Mouse (Mus musculus) embryonic facial prominence, embryonic 12.5 days (tissue): Measurements from ENCODE around the gene Mical2. TPM values are rescaled to one million over a fixed set of nuclear protein-coding genes. Genes with fewer than 3 reads are reported as not detected.

Source experiments
- ATAC-seq: fragments of 200-750 bp; cut with Nextera tagmentation; 2 replicates; pipeline ENCODE4 v1.8.0; 2017; ENCODE audit not compliant: insufficient number of reproducible peaks, insufficient read depth, low FRiP score, low TSS enrichment
- H3K27ac ChIP-seq: fragments of 300-500 bp; sonication (generic); 2 replicates; pipeline ENCODE4 v1.5.1; 2016; ENCODE audit warnings: mild to moderate bottlenecking
- H3K27me3 ChIP-seq: fragments of 300-500 bp; sonication (generic); 2 replicates; pipeline ENCODE4 v1.6.1; 2016; ENCODE audit warnings: mild to moderate bottlenecking, moderate library complexity
- H3K36me3 ChIP-seq: fragments of 300-500 bp; sonication (generic); 2 replicates; pipeline ENCODE4 v1.6.1; 2016; ENCODE audit warnings: mild to moderate bottlenecking
- H3K4me1 ChIP-seq: fragments of 300-500 bp; sonication (generic); 2 replicates; pipeline ENCODE4 v1.6.1; 2016
- H3K4me2 ChIP-seq: fragments of 300-500 bp; sonication (generic); replicated peaks from 2 replicates; pipeline ENCODE4 v1.6.1; 2016; ENCODE audit warnings: mild to moderate bottlenecking, moderate library complexity
- H3K4me3 ChIP-seq: fragments of 300-500 bp; sonication (generic); 2 replicates; pipeline ENCODE4 v1.5.1; 2016; ENCODE audit warnings: mild to moderate bottlenecking
- H3K9ac ChIP-seq: fragments of 300-500 bp; sonication (generic); 2 replicates; pipeline ENCODE4 v1.6.1; 2016; ENCODE audit warnings: mild to moderate bottlenecking, moderate library complexity
- H3K9me3 ChIP-seq: fragments of 300-500 bp; sonication (generic); 2 replicates; pipeline ENCODE4 v1.6.1; 2016; ENCODE audit warnings: mild to moderate bottlenecking, moderate library complexity
- WGBS: fragments of 180-500 bp; shearing (Covaris S2); methylation state at CpG from one replicate; pipeline ENCODE4 v1.1.7; 2016; 5-methylcytosine and 5-hydroxymethylcytosine counted together
- polyA plus RNA-seq: library from polyadenylated mRNA; unstranded; fragments of >200 nt; fragmentation: Nextera tagmentation; extraction: Ambion mirVana; gene quantifications from 2 replicates; pipeline ENCODE4 v1.2.1, GENCODE M21; 2016

The Mical2 gene
- polyA plus RNA-seq, 1 experiment from 2014 or later: 3.3 TPM

- Histone ChIP-seq H3K9me3 (no peaks in the 10 kb centered on the region), H3K27ac (no peak overlapping the region), H3K4me2 (no peak overlapping the region), H3K9ac (no peak overlapping the region), H3K27me3 (no peaks in the 10 kb centered on the region), H3K36me3 (no peaks in the 10 kb centered on the region), H3K4me1 (peaks cover 4% of the 10 kb centered on the region), H3K4me3 (no peak overlapping the region)
- ATAC-seq: no peak
- 79% methylated on average over 8 of the region's 8 CpGs for WGBS
These were observed 28.2 kb upstream of the Mical2 start for GRCm38 (mm10) chr7:112197461-112197860.

- H3K4me1 ChIP-seq: peaks cover 4% of the 10 kb centered on the region
- ATAC-seq: no peak
- H3K9ac ChIP-seq: no peak overlapping the region
- H3K27me3 ChIP-seq: no peaks in the 10 kb centered on the region
- 76% methylated on average over 3 of the region's 3 CpGs for WGBS
- H3K4me3 ChIP-seq: no peak overlapping the region
- H3K4me2 ChIP-seq: no peak overlapping the region
- H3K27ac ChIP-seq: no peak overlapping the region
- H3K9me3 ChIP-seq: no peaks in the 10 kb centered on the region
- no peaks in the 10 kb centered on the region for H3K36me3 ChIP-seq
These were observed 26.3 kb upstream of the Mical2 start for GRCm38 (mm10) chr7:112199343-112199742.

DNA sequence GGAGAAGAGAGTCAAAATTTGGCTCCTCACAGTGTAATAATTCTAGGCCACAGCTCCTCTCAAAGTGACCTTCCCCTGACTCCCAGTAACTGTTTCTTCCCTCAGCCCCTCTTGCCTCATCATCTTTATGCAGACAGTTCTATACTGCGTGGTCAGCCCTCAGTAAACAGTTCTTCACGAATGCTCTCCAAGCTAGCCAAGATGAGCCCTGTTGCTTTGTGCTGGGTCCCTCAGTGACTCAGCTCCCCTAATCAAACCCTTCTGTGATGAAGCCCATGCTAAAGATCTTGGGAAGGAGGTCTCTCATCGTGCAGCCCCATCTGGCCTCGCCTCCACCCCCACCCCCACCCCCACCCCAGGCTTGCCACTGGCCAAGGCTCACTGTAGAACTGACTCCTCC, 24.9 kb upstream of the Mical2 start:
- ATAC-seq: no peak
- Histone ChIP-seq H3K9me3 (no peaks in the 10 kb centered on the region), H3K4me1 (peaks cover 4% of the 10 kb centered on the region), H3K4me3 (no peak overlapping the region), H3K27me3 (no peaks in the 10 kb centered on the region), H3K27ac (no peak overlapping the region), H3K36me3 (no peaks in the 10 kb centered on the region), H3K4me2 (no peak overlapping the region), H3K9ac (no peak overlapping the region)
- WGBS: 47% methylated on average over 4 of the region's 4 CpGs

DNA sequence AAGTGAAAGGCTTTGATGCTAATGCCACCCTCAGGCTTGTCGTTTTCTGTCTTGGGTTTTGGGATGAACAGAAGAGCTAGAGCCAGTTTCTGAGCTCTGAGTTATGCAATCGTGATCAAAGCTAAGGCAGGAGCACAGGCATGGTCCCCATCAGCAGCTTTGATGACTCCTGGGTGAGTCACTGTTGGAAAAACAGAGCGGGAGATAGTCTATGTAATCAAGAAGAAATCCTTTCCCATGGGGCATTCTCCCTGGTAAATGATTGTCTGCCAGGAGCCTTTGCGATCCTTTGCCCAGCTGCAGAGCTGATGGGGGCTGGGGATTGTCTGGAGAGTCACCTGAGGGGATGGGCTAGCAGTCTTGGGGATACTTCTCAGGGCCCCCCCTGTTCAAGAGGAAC, 23.5 kb upstream of the Mical2 start:
- Histone ChIP-seq H3K4me1 (peaks cover 4% of the 10 kb centered on the region), H3K27ac (no peak overlapping the region), H3K4me3 (no peak overlapping the region), H3K36me3 (no peaks in the 10 kb centered on the region), H3K4me2 (no peak overlapping the region), H3K9ac (no peak overlapping the region), H3K27me3 (no peaks in the 10 kb centered on the region), H3K9me3 (no peaks in the 10 kb centered on the region)
- ATAC-seq: no peak
- 60% methylated on average over 4 of the region's 4 CpGs for WGBS

- Histone ChIP-seq H3K9ac (no peak overlapping the region), H3K4me1 (peaks cover 4% of the 10 kb centered on the region), H3K36me3 (no peaks in the 10 kb centered on the region), H3K27ac (no peak overlapping the region), H3K9me3 (no peaks in the 10 kb centered on the region), H3K4me2 (no peak overlapping the region), H3K4me3 (no peak overlapping the region), H3K27me3 (no peaks in the 10 kb centered on the region)
- ATAC-seq: no peak
- 76% methylated on average over 5 of the region's 5 CpGs for WGBS
These were observed 22.8 kb upstream of the Mical2 start for GRCm38 (mm10) chr7:112202843-112203242.

DNA sequence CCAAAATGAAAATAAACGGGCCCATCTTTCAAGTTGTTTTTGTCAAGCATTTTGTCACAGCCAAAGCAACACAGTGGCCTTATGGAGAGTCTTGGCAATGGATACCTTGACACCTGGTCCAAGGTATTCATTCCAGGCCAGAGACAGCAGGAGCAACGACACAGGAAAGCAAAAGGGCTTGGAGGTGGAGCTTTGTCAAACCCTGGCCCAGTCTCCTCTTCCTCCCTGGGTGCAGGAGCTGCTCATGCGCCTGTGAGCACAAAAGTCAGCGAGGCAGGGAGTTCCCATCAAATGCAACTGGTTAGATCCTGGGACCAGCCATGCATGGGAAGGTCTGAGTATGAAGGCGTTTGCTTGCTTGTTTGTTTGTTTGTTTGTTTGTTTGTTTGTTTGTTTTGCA, 21.7 kb upstream of the Mical2 start:
- 72% methylated on average over 5 of the region's 5 CpGs for WGBS
- no peaks in the 10 kb centered on the region for H3K9me3 ChIP-seq
- no peaks in the 10 kb centered on the region for H3K36me3 ChIP-seq
- H3K4me2 ChIP-seq: no peak overlapping the region
- no peak for ATAC-seq
- H3K27ac ChIP-seq: no peak overlapping the region
- H3K27me3 ChIP-seq: no peaks in the 10 kb centered on the region
- H3K4me1 ChIP-seq: peaks cover 4% of the 10 kb centered on the region
- no peak overlapping the region for H3K9ac ChIP-seq
- no peak overlapping the region for H3K4me3 ChIP-seq

- Histone ChIP-seq H3K27me3 (no peaks in the 10 kb centered on the region), H3K9me3 (no peaks in the 10 kb centered on the region), H3K27ac (no peak overlapping the region), H3K4me1 (peaks cover 4% of the 10 kb centered on the region), H3K9ac (no peak overlapping the region), H3K4me3 (no peak overlapping the region), H3K36me3 (no peaks in the 10 kb centered on the region), H3K4me2 (no peak overlapping the region)
- no peak for ATAC-seq
- 61% methylated on average over 6 of the region's 6 CpGs for WGBS
These were observed 21.2 kb upstream of the Mical2 start for GRCm38 (mm10) chr7:112204380-112204963.

DNA sequence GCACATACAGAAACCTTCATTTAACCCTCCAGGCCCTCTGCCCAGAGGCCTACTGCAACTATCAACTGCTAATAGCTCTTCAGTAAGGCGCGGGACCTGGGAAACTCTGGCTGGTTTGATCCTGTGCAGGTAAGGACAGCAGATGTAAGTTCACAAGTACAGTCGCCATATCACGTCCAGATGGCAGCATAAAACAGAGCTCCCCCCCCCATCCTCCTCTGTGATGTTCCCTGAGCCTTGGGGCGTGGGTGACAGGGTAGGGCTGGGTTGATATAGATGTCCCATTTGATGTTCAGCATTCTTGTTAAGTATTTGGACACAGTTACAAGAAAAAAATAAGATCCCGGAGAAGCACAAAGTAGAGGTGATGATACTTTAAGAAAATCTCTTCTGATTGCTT, 20.1 kb upstream of the Mical2 start:
- Histone ChIP-seq H3K4me1 (peaks cover 4% of the 10 kb centered on the region), H3K9me3 (no peaks in the 10 kb centered on the region), H3K27me3 (no peaks in the 10 kb centered on the region), H3K27ac (no peak overlapping the region), H3K36me3 (no peaks in the 10 kb centered on the region), H3K4me2 (no peak overlapping the region), H3K4me3 (no peak overlapping the region), H3K9ac (no peak overlapping the region)
- 84% methylated on average over 6 of the region's 6 CpGs for WGBS
- ATAC-seq: no peak

GRCm38 (mm10) chr7:112207717-112208116, 17.9 kb upstream of the Mical2 start:
- Histone ChIP-seq H3K4me2 (no peak overlapping the region), H3K4me1 (0 out of 2 replicates have a peak, but pooled peaks cover 1% of the 10 kb centered on the region), H3K4me3 (no peak overlapping the region), H3K9ac (no peak overlapping the region), H3K36me3 (no peaks in the 10 kb centered on the region), H3K27ac (no peak overlapping the region), H3K9me3 (no peaks in the 10 kb centered on the region), H3K27me3 (no peaks in the 10 kb centered on the region)
- ATAC-seq: no peak
- WGBS: 90% methylated on average over 6 of the region's 6 CpGs

DNA sequence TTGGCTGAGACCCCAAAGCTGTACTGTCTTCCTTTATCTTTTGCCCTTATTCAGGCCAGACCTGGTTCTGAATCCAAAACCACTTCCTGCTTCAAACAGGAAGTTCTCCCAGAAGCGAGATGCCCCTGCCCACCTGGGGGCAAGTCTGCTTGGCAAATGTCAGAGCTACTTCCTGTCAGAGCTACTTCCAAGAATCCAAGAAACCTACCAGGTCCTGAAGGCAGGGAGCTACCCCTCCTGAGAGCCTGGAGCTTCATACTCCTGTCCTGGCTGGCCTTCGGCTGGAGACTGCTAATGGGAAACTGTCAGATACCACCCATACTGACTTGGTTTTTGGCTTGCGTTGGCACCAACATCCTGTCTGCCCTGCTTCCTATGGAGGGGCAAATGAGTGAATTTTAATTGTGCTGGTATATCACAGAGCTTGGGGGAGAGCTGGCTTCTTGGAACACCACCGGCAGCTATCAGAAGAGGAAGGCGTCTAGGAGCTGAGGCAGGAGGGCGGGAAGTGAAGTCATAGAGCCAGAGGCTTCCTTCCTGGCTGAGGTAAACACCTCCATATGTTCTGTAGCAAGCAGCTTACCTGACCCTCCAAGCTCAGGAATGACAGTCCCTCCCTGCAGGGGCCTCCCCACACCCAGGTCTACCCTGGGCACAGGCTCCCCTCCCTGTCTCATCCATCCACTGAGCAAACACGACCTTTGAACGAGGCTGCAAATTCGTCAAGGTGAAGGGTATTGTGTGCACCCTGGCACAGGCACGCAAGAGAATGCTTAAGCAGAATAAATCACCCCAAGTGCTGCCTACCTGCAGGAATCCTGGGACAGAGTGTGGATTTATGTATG, 17.1 kb upstream of the Mical2 start:
- no peaks in the 10 kb centered on the region for H3K36me3 ChIP-seq
- H3K27ac ChIP-seq: no peak overlapping the region
- H3K9me3 ChIP-seq: no peaks in the 10 kb centered on the region
- H3K4me2 ChIP-seq: no peak overlapping the region
- H3K4me1 ChIP-seq: 0 out of 2 replicates have a peak, but pooled peaks cover 6% of the 10 kb centered on the region
- H3K9ac ChIP-seq: no peak overlapping the region
- no peak for ATAC-seq
- H3K27me3 ChIP-seq: no peaks in the 10 kb centered on the region
- WGBS: 74% methylated on average over 10 of the region's 10 CpGs
- no peak overlapping the region for H3K4me3 ChIP-seq

DNA sequence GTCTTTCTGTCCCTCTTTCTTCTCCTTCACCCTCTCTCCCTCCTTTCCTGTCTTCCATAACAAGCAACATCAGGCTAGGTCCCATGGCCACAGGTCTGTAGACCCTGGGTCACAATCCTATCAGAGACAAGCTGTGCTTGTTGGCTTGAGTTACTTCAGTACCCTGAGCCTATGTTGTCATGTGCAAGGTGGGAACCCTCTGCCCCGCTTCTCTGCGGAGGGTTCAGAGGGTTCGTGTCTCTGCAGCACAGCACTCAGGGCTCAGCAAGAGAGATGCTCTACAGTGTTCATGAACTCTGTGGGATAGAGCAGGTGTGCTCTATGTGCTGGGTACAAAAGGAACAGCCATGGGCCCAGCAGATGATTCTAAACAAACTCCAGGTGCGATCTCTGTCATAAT, 16.0 kb upstream of the Mical2 start:
- no peaks in the 10 kb centered on the region for H3K27me3 ChIP-seq
- ATAC-seq: no peak
- H3K36me3 ChIP-seq: no peaks in the 10 kb centered on the region
- H3K4me2 ChIP-seq: no peak overlapping the region
- 90% methylated on average over 4 of the region's 4 CpGs for WGBS
- H3K4me1 ChIP-seq: 0 out of 2 replicates have a peak, but pooled peaks cover 6% of the 10 kb centered on the region
- H3K4me3 ChIP-seq: no peak overlapping the region
- no peak overlapping the region for H3K9ac ChIP-seq
- no peak overlapping the region for H3K27ac ChIP-seq
- no peaks in the 10 kb centered on the region for H3K9me3 ChIP-seq
